Mouse (Mus musculus) heart, embryonic 10.5 days (tissue): Measurements from ENCODE around the gene 4921539E11Rik. TPM values are rescaled to one million over a fixed set of nuclear protein-coding genes. Genes with fewer than 3 reads are reported as not detected.

Experiments
- DNase-seq: peaks from one replicate; pipeline ENCODE4 v3.0.0-alpha.2; 2017; ENCODE audit warnings: low spot score
- H3K27ac ChIP-seq: fragments of 300-500 bp; sonication (generic); 2 replicates; pipeline ENCODE4 v1.5.1; 2016; ENCODE audit warnings: mild to moderate bottlenecking
- H3K27me3 ChIP-seq: fragments of 300-500 bp; sonication (generic); 2 replicates; pipeline ENCODE4 v1.6.1; 2016; ENCODE audit warnings: mild to moderate bottlenecking; ENCODE audit not compliant: poor library complexity, insufficient read depth, severe bottlenecking
- H3K36me3 ChIP-seq: fragments of 300-500 bp; sonication (generic); 2 replicates; pipeline ENCODE4 v1.6.1; 2016; ENCODE audit warnings: mild to moderate bottlenecking, moderate library complexity
- H3K4me1 ChIP-seq: fragments of 300-500 bp; sonication (generic); 2 replicates; pipeline ENCODE4 v1.6.1; 2016; ENCODE audit warnings: mild to moderate bottlenecking
- H3K4me3 ChIP-seq: fragments of 300-500 bp; sonication (generic); 2 replicates; pipeline ENCODE4 v1.5.1; 2016; ENCODE audit warnings: mild to moderate bottlenecking, moderate library complexity
- H3K9me3 ChIP-seq: fragments of 300-500 bp; sonication (generic); 2 replicates; pipeline ENCODE4 v1.6.1; 2016; ENCODE audit warnings: mild to moderate bottlenecking, moderate library complexity
- WGBS: fragments of 180-500 bp; shearing (Covaris S2); methylation state at CpG from one replicate; pipeline ENCODE4 v1.1.7; 2016; 5-methylcytosine and 5-hydroxymethylcytosine counted together
- polyA plus RNA-seq: library from polyadenylated mRNA; unstranded; fragments of >200 nt; fragmentation: Nextera tagmentation; extraction: Ambion mirVana; gene quantifications from 2 replicates; pipeline ENCODE4 v1.2.1, GENCODE M21; 2016

4921539E11Rik gene
- polyA plus RNA-seq, result not detected in 2 replicates

DNA sequence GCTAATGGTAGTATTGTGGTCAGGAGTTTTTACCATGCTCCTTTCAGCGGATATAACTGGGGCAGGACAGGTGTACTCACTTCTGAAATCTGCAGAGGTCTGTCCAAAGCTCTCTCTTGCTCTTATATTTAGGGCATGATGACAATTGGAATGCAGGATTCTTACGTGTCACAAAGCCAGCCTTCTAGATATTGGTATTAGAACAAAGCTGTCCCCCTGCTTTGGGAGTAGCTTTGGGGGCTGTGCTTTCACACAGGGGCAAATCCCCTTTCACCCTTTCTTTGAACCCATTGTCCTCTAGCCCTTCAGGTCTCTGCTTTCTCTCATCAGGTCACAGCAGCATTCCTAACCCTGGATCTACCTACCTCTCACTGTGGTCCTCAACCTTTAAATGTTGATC is at the start of gene 4921539E11Rik:
Gene 4921539E11Rik, minus strand, starts transcription at position 101 of the 400 bp plus-strand sequence.
- no peak for DNase-seq
- Histone ChIP-seq H3K36me3 (no peaks in the 10 kb centered on the region), H3K27me3 (no peaks in the 10 kb centered on the region), H3K4me1 (no peaks in the 10 kb centered on the region), H3K27ac (no peak within 1 kb of the TSS), H3K9me3 (no peaks in the 10 kb centered on the region), H3K4me3 (no peak within 1 kb of the TSS)
- WGBS, result 78% methylated on average over 2 of the region's 2 CpGs

DNA sequence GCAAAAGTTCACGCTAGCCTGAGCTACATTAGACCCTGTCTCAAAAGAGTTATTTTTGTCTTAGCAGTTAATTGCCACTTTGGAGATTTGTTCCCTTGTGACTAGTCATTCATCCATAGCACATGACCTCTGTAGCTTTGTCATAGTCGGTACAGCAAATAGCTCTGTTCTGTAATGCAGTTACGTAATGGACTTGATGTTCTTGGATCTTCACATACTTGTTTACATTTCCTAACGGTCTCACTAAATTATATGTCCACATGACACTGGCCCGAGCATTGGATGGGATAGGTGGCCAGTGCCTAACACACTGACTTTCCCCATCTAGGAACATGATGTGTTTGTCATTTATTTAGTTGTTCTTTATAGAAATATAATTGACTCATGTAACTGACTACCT is 44.5 kb upstream of the 4921539E11Rik start:
- no peak overlapping the region for H3K4me3 ChIP-seq
- peaks cover 17% of the 10 kb centered on the region for H3K36me3 ChIP-seq
- H3K4me1 ChIP-seq, result no peaks in the 10 kb centered on the region
- no peaks in the 10 kb centered on the region for H3K27me3 ChIP-seq
- DNase-seq, result no peak
- 88% methylated on average over 5 of the region's 5 CpGs for WGBS
- no peaks in the 10 kb centered on the region for H3K9me3 ChIP-seq
- no peak overlapping the region for H3K27ac ChIP-seq

DNA sequence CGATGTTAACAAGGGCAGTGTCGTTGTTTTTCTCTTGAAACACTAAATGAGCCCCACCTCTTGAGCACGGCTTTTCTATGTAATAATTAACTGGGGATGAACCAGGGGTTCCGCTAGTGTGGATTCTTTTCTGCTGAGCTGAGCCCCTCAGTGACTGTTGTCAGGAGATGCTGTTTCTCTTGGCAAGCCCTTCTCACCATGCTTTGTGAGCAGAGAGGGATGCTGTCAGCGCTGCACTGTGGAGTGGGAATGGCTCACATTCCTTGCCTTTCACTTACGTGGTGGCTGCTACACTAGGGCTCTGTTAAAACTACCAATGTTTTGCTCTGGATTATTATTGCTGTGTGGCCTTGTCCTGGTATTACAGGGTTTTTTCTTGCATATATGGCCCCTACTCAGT is 38.7 kb upstream of the 4921539E11Rik start:
- H3K4me3 ChIP-seq, result no peak overlapping the region
- no peak overlapping the region for H3K27ac ChIP-seq
- 70% methylated on average over 6 of the region's 6 CpGs for WGBS
- DNase-seq, result no peak
- peaks cover 16% of the 10 kb centered on the region for H3K36me3 ChIP-seq
- no peaks in the 10 kb centered on the region for H3K4me1 ChIP-seq
- H3K27me3 ChIP-seq, result no peaks in the 10 kb centered on the region
- no peaks in the 10 kb centered on the region for H3K9me3 ChIP-seq

DNA sequence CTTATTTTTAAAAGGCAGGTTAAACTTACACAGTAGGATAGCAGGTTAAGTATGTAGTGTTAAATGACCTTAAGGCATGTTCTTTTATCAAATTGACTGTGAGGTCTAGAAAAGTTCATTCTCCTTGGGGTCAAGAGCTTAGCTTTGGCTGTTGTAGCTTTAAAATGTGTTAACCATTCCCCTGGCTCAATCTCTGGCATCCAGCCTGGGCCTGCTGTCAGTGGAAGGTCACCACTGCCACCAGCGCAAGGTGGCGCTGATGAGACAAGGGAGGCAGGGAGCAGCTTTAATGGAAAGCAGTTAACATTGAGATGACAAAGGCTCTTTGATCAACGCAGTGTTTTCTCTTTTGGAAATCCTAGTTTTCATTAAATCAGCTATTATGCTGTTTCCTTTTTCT is 36.3 kb upstream of the 4921539E11Rik start:
- H3K9me3 ChIP-seq, result no peaks in the 10 kb centered on the region
- H3K4me3 ChIP-seq, result no peak overlapping the region
- WGBS, result 71% methylated on average over 3 of the region's 3 CpGs
- no peak overlapping the region for H3K27ac ChIP-seq
- DNase-seq, result no peak
- H3K27me3 ChIP-seq, result no peaks in the 10 kb centered on the region
- peaks cover 9% of the 10 kb centered on the region for H3K36me3 ChIP-seq
- no peaks in the 10 kb centered on the region for H3K4me1 ChIP-seq

DNA sequence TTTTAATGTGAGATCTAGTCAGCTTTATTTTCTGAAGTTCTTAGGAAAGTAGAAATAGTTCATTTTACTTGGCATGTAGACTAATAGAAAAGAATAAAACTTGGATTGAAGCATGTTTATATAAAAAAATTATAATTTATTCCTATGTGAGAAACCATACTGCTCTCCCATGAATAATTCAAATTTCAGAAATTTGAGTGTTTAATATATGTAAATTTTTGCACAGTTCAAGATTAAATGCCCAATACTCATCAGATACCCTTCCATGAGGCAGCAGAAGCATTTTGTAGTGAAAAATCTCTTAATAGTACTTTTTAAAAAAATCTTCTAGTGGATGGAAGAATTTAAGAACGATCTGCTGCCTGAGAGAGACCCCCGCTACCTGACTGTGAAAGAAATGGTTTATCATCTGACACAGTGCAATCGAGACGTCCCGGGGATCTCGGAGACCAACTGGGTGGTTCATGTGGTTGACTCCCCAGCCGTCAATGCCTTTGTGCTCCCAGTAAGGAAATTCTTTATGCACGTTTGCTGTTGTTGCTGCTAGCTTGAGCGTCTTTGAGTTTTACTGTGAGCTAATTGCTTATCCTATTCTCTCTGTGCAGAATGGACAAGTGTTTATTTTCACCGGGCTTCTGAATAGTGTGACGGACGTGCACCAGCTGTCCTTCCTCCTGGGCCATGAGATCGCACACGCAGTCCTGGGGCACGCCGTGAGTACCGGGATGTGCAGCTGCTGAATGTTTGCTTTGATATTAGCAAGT is 34.2 kb upstream of the 4921539E11Rik start:
- no peak overlapping the region for H3K4me3 ChIP-seq
- no peaks in the 10 kb centered on the region for H3K9me3 ChIP-seq
- H3K27me3 ChIP-seq, result no peaks in the 10 kb centered on the region
- no peak overlapping the region for H3K27ac ChIP-seq
- peaks cover 5% of the 10 kb centered on the region; the same call in 1 of the 2 replicates for H3K36me3 ChIP-seq
- DNase-seq, result no peak
- 66% methylated on average over 17 of the region's 17 CpGs for WGBS
- H3K4me1 ChIP-seq, result no peaks in the 10 kb centered on the region

DNA sequence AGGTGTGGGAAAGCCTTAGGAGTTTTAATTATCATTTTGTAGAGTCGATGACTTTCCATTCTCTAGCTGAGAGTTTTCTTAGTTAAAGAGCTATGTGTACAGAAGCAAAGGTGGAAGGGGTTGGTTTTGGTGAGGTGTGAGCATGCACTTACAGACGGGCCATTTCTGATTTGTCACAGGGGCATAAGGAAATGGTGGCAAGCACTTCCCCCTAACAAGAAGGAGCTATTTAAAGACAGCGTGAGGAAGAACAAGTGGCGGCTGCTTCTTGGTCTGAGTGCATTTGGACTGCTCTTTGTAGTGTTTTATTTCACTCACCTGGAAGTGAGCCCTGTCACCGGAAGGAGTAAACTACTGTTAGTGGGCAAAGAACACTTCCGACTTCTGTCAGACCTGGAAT is 30.8 kb upstream of the 4921539E11Rik start:
- H3K36me3 ChIP-seq, result peaks cover 5% of the 10 kb centered on the region; the same call in 1 of the 2 replicates
- no peaks in the 10 kb centered on the region for H3K4me1 ChIP-seq
- WGBS, result 72% methylated on average over 6 of the region's 6 CpGs
- no peaks in the 10 kb centered on the region for H3K9me3 ChIP-seq
- no peak overlapping the region for H3K4me3 ChIP-seq
- no peak overlapping the region for H3K27ac ChIP-seq
- H3K27me3 ChIP-seq, result no peaks in the 10 kb centered on the region
- DNase-seq, result no peak

DNA sequence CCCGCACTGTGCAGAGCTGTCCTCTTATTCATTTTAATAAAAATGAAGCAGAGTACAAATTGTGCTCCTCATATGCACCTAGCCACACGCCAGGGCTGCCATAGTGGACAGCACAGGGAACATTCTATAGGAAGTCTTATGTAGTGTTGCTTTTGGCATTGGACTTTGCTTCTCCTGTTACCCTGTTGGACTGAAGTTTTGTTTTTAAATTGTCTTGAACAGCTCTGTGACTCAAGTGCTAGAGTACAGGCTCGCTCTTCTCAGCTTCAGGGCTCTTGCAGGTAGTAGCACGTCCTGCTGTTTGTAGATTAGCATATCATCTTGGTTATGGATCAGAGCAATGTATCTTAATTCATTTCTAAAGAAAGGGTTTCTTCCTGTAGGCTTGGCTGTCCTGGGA is 25.2 kb upstream of the 4921539E11Rik start:
- H3K4me3 ChIP-seq, result no peak overlapping the region
- WGBS, result 90% methylated on average over 4 of the region's 4 CpGs
- H3K36me3 ChIP-seq, result no peaks in the 10 kb centered on the region
- H3K4me1 ChIP-seq, result peaks cover 6% of the 10 kb centered on the region; the same call in 1 of the 2 replicates
- H3K27me3 ChIP-seq, result no peaks in the 10 kb centered on the region
- no peak overlapping the region for H3K27ac ChIP-seq
- no peak for DNase-seq
- no peaks in the 10 kb centered on the region for H3K9me3 ChIP-seq

DNA sequence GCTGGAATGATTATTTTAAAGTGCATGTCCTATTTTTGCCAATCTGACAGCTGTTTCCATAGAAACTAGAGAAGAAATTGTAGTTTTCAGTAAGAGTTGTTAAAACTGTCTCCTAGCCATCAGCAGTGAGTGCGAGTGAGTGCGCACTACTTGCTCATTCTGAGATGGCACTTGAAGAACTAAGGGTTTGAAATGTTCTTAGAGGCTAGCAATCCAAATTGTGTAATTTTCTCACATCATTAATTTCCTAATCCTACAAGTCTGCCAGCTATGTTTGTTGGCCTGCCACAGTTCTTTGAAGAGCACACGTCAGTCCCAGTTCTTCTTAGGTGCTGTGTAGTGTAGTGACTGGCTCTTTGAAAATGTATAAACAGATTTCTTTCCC is 23.9 kb upstream of the 4921539E11Rik start:
- 62% methylated on average over 3 of the region's 3 CpGs for WGBS
- no peak for DNase-seq
- H3K9me3 ChIP-seq, result no peaks in the 10 kb centered on the region
- peak overlapping the region; percentile 75 for H3K4me3 ChIP-seq
- H3K27ac ChIP-seq, result no peak overlapping the region
- H3K4me1 ChIP-seq, result peaks cover 6% of the 10 kb centered on the region; the same call in 1 of the 2 replicates
- no peaks in the 10 kb centered on the region for H3K27me3 ChIP-seq
- H3K36me3 ChIP-seq, result no peaks in the 10 kb centered on the region

DNA sequence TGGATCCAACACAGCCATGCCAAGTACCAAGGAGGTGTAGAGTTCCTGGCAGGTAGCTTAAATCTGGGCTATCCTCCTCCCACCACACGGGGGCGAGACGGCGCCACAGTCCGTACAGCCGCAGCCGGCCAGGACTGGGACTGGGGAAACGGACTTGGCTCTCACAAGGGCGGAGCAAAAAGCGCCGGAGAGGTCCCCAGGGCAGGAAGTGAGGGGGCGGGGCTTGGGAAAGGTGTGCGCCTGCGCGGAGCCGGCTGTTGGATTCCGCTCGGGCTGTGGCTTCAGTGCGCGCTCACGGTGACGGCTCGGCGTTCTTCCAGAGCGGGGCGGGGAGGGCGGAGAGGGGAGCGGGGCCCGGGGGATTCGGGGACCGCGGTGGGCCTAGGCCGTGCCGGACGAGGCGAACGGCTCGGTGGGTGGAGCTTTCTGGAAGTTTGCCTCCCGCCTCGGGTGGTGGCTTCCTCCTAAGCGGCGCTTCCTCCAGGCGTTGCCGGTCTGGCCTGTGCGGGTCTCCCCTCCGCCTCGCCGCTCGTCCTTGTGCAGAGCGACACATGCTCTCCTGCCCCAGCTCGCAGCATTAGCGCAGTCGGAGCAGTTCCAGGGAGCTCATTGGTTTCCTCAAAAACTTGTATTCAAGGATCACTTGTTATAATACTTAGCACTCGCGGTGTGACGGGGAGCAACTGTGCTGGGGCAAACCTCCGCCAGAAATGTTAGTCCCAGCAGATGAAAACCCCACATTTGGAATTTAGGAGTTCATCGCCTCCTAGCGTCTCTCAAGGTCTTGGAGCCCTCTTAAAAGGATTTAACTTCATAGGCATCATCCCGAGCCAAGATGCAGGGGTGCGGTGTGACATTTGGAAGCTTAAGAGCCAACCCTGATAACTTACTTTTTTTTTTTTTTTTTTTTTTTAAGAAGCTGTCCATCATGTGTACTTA is 23.2 kb upstream of the 4921539E11Rik start, which contains the start of gene Oma1:
Gene Oma1, plus strand, starts transcription at position 226 of the 939 bp plus-strand sequence.
- Histone ChIP-seq H3K4me3 (peak within 1 kb of the TSS; percentile 75), H3K27ac (peak within 1 kb of the TSS; percentile 98), H3K9me3 (no peaks in the 10 kb centered on the region), H3K27me3 (no peaks in the 10 kb centered on the region), H3K36me3 (no peaks in the 10 kb centered on the region), H3K4me1 (peaks cover 6% of the 10 kb centered on the region; the same call in 1 of the 2 replicates)
- under 1% methylated on average over 61 of the region's 61 CpGs for WGBS
- DNase-seq, result peak; percentile 99

DNA sequence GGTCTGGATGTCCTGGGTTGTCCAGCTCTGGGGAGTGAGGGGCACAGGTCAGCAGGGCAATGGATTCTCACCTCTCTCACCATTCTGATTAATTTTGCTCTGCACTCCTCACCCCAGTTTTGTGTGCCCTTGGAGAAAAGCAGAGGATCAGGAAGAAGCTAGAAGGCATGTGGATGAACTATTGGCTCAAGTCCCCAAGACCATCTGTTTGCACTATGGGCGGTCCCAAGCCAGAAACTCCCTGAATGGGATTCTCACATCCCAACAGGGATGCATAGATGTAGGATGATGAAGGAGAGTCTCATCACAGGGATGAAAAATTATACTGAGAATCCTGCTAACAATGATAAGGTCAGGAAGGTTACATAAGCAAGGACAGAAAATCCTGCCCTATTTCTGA is 13.2 kb upstream of the 4921539E11Rik start:
- Histone ChIP-seq H3K9me3 (no peaks in the 10 kb centered on the region), H3K4me3 (no peak overlapping the region), H3K27ac (no peak overlapping the region), H3K4me1 (no peaks in the 10 kb centered on the region), H3K27me3 (no peaks in the 10 kb centered on the region), H3K36me3 (no peaks in the 10 kb centered on the region)
- 86% methylated on average over 1 of the region's 1 CpGs for WGBS
- peak; percentile 45 for DNase-seq

DNA sequence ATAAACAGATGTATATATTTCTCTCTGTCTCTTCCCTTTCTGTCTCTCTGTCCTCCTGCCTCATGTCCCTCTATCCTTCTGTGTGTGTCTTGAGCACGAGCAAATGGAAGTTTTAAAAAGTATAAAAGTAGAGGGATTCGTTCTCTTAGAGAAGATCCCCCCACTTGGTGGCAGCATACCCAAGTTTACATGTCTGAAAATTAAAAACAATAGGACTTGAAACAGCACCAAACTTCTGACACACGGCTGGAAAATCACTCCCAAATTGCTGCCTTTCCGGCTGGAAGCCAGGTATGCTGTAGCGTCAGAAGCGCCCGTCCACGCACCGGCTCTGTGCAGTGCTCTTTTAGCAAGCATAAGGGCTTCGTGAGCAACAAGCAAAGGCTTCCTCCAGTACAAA is 8.7 kb upstream of the 4921539E11Rik start:
- H3K4me3 ChIP-seq, result no peak overlapping the region
- no peak overlapping the region for H3K27ac ChIP-seq
- H3K27me3 ChIP-seq, result no peaks in the 10 kb centered on the region
- H3K4me1 ChIP-seq, result no peaks in the 10 kb centered on the region
- WGBS, result 78% methylated on average over 10 of the region's 10 CpGs
- no peaks in the 10 kb centered on the region for H3K36me3 ChIP-seq
- H3K9me3 ChIP-seq, result no peaks in the 10 kb centered on the region
- no peak for DNase-seq

DNA sequence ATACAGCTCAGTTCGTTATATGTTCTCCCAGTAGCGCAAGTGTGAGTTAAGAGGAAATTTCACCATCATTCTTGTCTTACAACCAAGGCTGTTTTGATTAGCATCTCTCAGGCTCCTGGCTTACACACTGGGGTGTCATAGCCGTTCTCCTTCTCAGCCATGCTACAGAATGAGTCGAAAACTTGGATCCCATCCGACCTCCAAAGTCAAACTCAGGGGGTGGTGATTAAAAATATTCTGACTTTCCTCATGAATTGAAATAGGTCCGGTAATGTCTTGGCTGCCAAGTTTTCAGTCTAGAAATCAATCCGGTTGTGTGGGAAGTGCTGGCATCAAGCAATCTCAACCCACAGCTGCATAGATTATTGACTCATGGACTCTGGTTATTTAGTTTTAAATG is 2.3 kb downstream of the 4921539E11Rik start:
- no peaks in the 10 kb centered on the region for H3K9me3 ChIP-seq
- 83% methylated on average over 7 of the region's 7 CpGs for WGBS
- no peaks in the 10 kb centered on the region for H3K27me3 ChIP-seq
- H3K4me3 ChIP-seq, result no peak overlapping the region
- no peak overlapping the region for H3K27ac ChIP-seq
- H3K36me3 ChIP-seq, result no peaks in the 10 kb centered on the region
- H3K4me1 ChIP-seq, result no peaks in the 10 kb centered on the region
- no peak for DNase-seq

DNA sequence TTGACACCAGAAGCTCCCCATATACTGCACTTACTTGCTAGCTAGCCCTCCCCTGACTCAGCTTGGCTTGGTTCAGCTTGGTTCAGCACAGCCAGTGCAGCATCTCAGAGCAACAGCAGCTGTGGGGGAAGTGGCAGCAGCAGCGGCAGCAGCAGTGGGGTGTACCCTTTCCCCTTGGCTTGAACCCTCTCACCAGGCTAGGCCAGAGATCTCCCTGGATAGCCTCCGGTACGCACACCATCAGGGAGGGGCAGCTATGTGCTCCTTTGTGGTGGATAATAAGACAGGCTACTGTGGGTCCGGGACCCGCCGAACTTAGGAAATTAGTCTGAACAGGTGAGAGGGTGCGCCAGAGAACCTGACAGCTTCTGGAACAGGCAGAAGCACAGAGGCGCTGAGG is 17.6 kb downstream of the 4921539E11Rik start:
- peak; percentile 69 for DNase-seq
- H3K36me3 ChIP-seq, result no peaks in the 10 kb centered on the region
- 0 out of 2 replicates have a peak, but pooled peaks cover 2% of the 10 kb centered on the region for H3K4me1 ChIP-seq
- no peaks in the 10 kb centered on the region for H3K27me3 ChIP-seq
- peak overlapping the region; percentile 37; the same call in 1 of the 2 replicates for H3K4me3 ChIP-seq
- WGBS, result 44% methylated on average over 6 of the region's 8 CpGs
- no peak overlapping the region for H3K27ac ChIP-seq
- H3K9me3 ChIP-seq, result no peaks in the 10 kb centered on the region
